Mouse (Mus musculus): ENCODE data around the gene Fam227a.

Gene Fam227a

DNA sequence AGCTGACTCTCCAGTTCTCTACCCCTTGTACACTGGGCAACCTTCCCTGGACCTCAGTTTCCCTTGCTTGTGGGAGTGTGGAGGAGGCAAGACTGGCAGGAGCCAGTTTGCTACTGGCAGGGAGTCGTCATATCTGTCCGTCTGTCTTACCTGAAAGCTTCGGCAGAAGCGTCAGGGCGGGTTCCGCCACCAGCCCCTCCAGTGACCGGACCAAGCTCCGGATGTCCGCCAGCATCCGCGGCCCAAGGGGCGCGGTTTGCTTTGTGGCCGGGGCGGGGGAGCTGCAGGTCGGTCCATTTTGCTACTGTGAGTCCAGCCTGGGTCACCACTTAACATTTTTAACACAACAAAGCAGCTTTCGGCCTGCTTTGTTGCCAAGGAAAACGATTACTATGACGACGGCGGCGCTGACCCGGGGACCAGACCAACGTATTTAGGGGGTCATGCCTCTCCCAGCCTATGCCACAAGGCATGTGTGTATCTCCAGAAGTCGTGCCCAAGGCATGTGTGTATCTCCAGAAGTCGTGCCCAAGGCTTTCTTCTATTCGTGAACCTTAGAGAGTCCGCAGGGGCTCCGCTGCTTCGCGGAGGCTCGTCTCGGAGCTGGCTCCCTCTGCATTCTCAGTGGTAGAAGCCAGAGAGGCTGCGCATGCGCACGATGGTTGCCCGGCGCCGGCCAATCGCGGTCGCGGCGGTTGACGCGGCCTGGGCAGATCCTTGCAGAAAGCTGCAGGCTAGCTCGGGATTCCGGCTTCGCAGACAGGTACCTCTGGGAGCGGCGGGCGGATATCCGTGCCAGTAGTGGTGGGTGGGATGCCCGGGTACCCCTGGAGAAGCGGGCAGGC is at the start of gene Fam227a, which contains the start of gene Cby1:
Fam227a (minus strand) TSS at position 426 of the 845 bp plus-strand sequence.
Cby1 (plus strand) TSS at position 669 of the 845 bp plus-strand sequence.
- peak; percentile 93 for DNase-seq (ENCODE audit: low read depth, low spot score)

DNA sequence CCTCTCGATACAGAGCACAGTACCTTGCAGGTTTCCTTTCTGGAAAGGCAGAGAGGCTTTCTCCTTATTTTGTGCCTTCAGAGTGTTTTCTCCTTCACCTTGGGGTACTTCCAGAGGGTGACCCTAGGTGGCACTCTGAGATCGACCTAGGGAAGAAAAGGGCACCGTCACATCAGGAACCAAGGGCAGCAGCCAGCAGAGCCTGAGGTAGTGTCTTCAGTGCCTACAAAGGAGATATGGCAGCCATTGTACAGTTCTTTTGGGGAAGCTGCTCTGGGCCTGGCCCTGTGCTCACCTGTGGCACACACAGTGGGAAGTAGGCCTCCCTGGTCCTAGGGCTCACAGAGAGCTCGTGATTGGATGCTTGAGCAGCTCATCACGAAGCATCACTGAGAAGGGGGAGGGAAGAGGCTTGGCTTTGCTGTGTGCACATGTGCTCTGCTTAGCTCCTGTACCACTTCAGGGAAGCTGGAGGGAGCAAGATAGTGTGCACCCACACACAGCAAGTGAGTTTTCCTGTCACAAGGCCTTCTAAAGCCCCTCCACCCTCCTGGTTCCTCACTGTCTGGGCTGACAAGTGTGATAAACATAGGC is 49.6 kb upstream of the Fam227a start:
- DNase-seq (ENCODE audit: low read depth, low spot score): peak; percentile 44

- no peak for DNase-seq (ENCODE audit: low read depth, low spot score)
These were observed 48.0 kb upstream of the Fam227a start for GRCm38 (mm10) chr15:79706603-79707214.

DNA sequence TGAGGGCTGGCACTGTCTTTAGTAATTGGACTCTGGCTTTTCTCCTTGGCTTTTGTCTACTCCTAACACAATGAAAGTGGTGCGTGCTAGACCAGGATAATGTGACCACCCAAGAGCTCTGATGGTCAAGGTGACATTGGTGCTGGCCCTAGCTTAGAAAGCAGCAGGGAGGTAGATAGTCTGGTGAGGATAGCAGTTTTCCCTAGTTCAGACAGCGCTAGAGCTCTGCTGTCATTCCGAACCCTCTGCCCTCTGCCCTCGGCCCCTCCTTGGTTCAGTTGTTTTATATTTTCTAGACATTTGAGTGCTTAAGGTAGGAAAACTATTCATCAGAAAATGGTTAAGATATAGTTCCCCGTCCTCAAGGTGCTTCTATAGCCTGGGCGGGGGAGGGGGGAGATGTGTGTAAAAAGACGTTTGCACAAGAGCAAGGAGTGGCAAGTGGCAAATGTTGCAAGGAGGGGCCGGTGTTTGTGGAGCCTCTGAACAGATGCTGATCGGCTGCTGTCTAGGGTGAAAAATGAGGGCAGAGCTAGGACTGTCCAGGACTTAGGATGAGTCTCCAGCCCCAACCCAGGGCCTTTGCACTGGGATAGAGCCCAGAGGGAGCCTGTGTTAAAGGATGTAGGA is 38.9 kb upstream of the Fam227a start:
- DNase-seq (ENCODE audit: low read depth, low spot score): peak; percentile 35

GRCm38 (mm10) chr15:79697011-79697410 is 38.3 kb upstream of the Fam227a start:
- DNase-seq (ENCODE audit: low read depth, low spot score): no peak

DNA sequence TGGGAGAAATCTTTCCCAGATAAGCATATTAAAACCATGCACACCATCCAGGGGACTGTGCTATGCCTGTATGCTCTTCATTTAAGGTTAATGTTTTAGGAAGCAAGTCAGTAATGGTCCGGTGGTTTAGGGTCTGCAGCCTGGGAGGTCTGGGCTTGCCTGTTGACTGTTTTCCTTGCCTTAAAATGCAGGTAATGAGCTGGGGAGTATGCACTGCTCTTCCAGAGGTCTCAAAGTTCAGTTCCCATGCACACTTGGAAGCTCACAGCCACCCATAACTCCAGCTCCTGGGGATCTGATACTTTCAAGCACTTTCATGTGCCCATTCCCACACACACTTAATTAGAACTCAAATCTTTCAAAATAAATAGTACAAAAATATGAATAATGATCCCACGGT is 37.8 kb upstream of the Fam227a start:
- DNase-seq (ENCODE audit: low read depth, low spot score): no peak

DNA sequence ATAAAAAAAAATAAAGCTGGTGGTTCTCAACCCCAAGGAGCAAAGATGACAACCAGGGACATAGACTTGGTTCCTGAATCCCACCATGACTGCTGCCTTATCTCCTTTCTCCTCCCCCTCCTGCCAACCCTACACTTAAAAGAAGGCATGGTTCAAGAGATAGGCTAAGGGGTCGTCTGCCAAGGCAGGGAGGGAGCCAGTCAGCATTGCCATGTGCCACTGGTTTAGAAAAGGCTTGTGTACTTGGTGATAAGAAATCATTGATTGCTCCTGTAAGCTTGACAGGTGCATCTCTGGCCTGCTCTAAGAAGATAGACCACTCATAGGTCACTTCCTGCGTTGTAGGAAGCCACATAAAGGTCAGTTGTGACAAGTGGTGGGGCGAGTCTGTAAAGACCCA is 36.8 kb upstream of the Fam227a start:
- DNase-seq (ENCODE audit: low read depth, low spot score): no peak

DNA sequence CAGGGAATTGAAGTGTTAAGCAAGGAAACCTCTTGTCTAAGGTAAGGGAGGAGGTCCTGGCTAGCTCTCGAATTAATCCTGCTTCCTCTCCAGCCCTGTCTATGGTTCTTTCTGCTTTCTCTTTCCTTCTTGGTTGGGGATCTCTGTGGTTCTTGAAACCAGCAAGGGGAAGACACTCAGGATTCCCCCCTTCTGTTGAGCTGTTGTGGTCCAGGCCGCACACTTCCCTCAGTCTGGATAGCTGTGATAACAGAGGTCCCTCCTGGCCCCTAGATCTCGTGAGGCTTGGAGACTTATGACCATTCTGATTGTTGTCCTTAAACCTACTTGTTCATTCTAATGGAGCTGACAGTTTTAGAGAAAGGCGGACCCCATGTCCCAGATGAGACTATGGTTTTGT is 35.8 kb upstream of the Fam227a start:
- no peak for DNase-seq (ENCODE audit: low read depth, low spot score)

DNA sequence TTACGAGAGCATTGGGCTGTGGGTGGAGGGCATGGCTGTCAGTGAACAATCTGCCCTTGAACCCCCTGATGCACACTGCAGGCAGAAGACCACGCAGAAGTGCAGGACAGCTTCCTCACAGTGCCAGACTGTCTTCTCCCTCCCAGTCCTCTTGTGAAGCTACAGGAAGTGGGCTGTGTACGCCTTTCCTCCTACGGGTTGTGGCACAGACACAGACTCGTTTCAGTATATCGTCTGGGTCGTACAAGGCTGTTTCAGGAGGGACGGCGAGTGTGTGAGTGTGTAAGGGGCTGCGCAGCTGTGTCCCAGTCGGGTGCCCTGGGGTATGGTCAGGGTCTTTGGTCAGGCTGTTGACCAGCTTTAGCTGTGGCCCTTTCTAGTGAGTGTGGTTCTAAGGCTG is 35.0 kb upstream of the Fam227a start:
- no peak for DNase-seq (ENCODE audit: low read depth, low spot score)

GRCm38 (mm10) chr15:79692334-79692733 is 33.6 kb upstream of the Fam227a start:
- no peak for DNase-seq (ENCODE audit: low read depth, low spot score)

DNA sequence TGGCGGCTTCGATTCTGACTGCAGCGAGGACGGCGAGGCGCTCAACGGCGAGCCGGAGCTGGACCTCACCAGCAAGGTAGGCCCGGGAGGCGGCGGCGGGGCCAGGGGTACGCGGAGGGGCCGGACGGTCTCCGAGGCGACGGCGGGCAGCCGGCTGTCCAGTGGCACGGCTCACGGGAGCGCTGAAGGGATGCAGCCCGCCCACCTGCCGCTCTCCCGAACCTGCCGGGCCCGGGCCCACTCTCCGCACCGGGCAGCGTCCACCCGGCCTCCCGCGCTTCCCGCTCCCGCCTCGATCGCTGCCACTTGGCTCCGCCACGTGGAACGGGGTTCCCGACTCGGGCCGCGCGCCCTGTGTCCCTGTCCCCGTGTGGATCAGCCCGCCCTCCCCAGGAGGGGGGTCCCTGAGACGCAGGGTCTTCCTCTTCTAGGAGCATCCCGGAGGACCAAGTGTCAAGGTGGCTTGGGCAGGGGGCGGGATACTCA is 32.3 kb upstream of the Fam227a start:
- no peak for DNase-seq (ENCODE audit: low read depth, low spot score)

DNA sequence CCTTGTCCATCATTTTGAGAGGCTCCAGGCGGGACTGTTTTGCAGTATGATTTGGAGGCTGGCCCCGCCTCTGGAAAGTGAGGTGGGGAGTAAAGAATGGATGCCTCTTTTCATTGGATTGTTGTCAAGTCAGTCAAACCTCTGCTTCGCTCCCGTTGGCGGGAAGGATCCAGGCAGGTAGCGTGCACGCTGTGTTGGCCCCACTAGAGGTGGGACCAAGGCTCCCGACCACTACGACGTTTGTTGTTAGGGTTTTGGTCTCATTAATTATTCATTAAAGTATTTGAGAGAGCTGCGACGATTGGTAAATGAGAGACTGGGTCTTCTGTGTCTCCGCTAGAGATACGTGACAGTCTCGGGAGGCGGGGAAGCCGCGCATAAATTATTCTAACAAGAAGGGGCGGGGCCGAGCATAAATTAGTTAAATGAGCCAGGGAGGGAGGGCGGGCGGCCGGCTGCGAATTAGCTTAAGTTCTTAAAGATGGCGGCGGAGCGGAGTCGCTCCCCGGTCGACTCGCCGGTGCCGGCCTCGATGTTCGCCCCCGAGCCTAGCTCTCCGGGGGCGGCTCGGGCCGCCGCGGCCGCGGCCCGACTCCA is 31.8 kb upstream of the Fam227a start, which contains the start of gene Gtpbp1:
Gtpbp1 (plus strand) TSS at position 420 of the 597 bp plus-strand sequence.
- peak; percentile 100 for DNase-seq (ENCODE audit: low read depth, low spot score)

- no peak for DNase-seq (ENCODE audit: low read depth, low spot score)
These were observed 31.1 kb upstream of the Fam227a start for GRCm38 (mm10) chr15:79689662-79690425.

DNA sequence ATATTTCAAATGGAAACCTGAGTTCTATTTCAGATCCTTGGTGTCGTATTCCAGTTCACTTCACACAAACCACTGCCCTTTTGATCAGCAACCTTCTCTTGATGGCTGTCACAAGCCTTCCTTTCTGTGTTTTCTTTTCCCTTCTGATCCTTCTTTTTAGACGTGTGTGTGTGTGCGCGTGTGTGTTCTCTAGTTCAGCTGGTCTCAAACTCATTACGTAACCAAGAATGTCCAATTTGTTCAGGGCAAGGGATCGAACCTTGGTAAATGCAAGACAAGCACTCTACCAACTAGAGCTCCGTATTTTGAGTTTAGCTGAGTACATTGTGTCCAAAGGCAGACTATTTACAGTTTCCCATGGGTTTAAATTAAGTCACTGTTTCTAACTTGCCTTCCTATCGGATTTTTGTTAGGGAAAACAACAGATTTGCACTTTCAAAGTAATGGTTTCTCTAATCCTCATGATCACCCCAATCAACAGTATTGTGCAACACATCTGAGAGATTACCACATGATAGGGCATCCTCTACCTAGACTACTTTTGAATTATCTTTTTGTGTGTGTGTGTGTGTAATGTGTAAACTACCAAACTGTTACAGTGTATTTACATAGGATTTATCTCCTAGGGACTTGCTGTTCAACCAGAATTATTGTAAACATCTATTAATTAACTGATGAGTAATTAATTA is 29.7 kb upstream of the Fam227a start:
- no peak for DNase-seq (ENCODE audit: low read depth, low spot score)

GRCm38 (mm10) chr15:79687646-79688267 is 29.0 kb upstream of the Fam227a start, which contains the start of gene Josd1:
Gene Josd1 (minus strand): TSS chr15:79687919.
- DNase-seq (ENCODE audit: low read depth, low spot score): peak; percentile 95

DNA sequence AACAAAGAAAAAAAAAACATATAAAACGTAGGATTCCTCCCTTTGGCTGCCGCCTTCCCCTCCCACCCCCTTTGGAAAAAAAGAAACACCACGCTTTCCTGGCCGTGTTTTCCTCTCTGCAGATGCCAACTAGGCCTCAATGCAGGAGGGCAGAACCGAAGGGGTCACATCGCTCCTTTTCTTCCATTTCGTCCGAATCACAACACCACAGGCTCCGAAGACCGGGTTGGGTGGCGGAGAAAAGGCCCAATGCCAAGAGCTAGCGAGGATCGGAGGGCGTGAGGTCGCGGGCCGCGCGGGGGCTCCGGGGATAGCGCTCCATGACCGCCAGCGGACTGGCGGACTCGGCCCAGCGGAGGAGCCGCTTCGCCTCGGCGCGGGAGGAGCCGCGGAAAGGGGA is 28.4 kb upstream of the Fam227a start:
- no peak for DNase-seq (ENCODE audit: low read depth, low spot score)

- no peak for DNase-seq (ENCODE audit: low read depth, low spot score)
These were observed 27.5 kb upstream of the Fam227a start for GRCm38 (mm10) chr15:79686046-79686869.

DNA sequence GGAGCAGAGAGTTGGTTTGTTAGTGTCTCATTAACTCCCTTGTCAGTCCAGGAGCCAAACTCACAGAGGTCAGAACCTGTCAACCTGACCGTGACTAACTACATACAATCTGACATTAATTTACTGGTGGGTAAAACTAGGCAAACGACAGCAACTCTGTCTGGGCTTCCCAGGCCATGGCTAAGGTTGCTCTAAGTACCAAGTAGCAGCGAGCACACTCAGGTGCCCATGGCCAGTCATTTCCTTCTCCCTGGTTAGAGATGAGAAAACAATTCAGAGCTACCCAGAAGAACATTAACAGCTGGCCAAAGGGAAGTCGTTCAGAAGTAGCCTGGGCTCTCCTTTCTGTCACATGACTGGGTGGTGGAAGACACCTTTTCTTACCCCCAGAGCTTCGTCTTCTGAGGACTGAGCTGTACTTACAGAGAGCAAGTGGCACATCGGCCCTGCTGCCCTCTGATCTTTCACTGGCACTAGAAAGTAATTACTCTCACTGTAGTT is 26.4 kb upstream of the Fam227a start:
- DNase-seq (ENCODE audit: low read depth, low spot score): no peak

Measured in ES-CJ7 (cell line).